Mouse (Mus musculus) lung, adult 2 months (tissue): ENCODE measurements around the gene Nbr1.

ENCODE experiments used
- CTCF ChIP-seq: fragments of 200-500 bp; IDR thresholded peaks from 2 replicates; pipeline ENCODE4 v1.5.1; 2011; ENCODE audit warnings: mild to moderate bottlenecking, low read length, control low read depth; ENCODE audit not compliant: insufficient read depth
- POLR2A ChIP-seq: fragments of 200-500 bp; IDR thresholded peaks from 2 replicates; pipeline ENCODE4 v1.6.1; 2011; ENCODE audit warnings: low read depth, mild to moderate bottlenecking, control low read depth, low read length, borderline replicate concordance; ENCODE audit errors: extremely low read depth

GRCm38 (mm10) chr11:101587676-101588075 lies 35.7 kb downstream of the Nbr1 start:
- TF ChIP-seq POLR2A = no peak
- no peak for TF ChIP-seq CTCF
